Mouse (Mus musculus) forebrain, embryonic 13.5 days (tissue): ENCODE results near the gene Gm13124. TPM values are rescaled to one million over a fixed set of nuclear protein-coding genes. Genes with fewer than 3 reads are reported as not detected.

Source experiments
- polyA plus RNA-seq: library from polyadenylated mRNA; unstranded; fragments of >200 nt; fragmentation: Nextera tagmentation; extraction: Ambion mirVana; gene quantifications from 2 replicates; pipeline ENCODE4 v1.2.1, GENCODE M21; 2015

Gm13124 gene
- polyA plus RNA-seq, 1 experiment from 2014 or later, result not detected

Other genes with a start within 250 kb of the Gm13124 start
- gene Gm13128, start 234.9 kb downstream of the Gm13124 start, polyA plus RNA-seq, result not detected in 2 replicates
- gene Gm13119, start 207.2 kb downstream of the Gm13124 start, polyA plus RNA-seq, result not detected in 2 replicates
- gene Pramef20, start 187.2 kb downstream of the Gm13124 start, polyA plus RNA-seq, result not detected in 2 replicates
- not detected in 2 replicates for gene Pramef12, start 156.7 kb downstream of the Gm13124 start, polyA plus RNA-seq
- gene 1700012P22Rik, start 126.4 kb downstream of the Gm13124 start, polyA plus RNA-seq, result not detected in 2 replicates
- gene Gm9944, start 111.8 kb downstream of the Gm13124 start, polyA plus RNA-seq, result not detected in 2 replicates
- not detected in 2 replicates for gene Aadacl3, start 101.4 kb downstream of the Gm13124 start, polyA plus RNA-seq
- gene 9430007A20Rik, start 45.3 kb downstream of the Gm13124 start, polyA plus RNA-seq, result not detected in 2 replicates
- not detected in 2 replicates for gene Aadacl4, start 48.6 kb upstream of the Gm13124 start, polyA plus RNA-seq
- gene Gm436, start 121.2 kb upstream of the Gm13124 start, polyA plus RNA-seq, result not detected in 2 replicates
- not detected in 2 replicates for gene Gm13178, start 156.3 kb upstream of the Gm13124 start, polyA plus RNA-seq
- gene Gm438, start 221.4 kb upstream of the Gm13124 start, polyA plus RNA-seq, result not detected in 2 replicates